Mouse (Mus musculus) stomach, postnatal 0 days (tissue): Measurements from ENCODE around the gene Zswim3.

Experiments
- CTCF ChIP-seq: IDR thresholded peaks from 2 replicates; pipeline ENCODE4 v1.5.1; 2016; ENCODE audit warnings: antibody characterized with exemption, low read depth, mild to moderate bottlenecking, moderate library complexity
- EP300 ChIP-seq: optimal IDR thresholded peaks from 2 replicates; pipeline ENCODE3; 2016; ENCODE audit warnings: antibody characterized with exemption

DNA sequence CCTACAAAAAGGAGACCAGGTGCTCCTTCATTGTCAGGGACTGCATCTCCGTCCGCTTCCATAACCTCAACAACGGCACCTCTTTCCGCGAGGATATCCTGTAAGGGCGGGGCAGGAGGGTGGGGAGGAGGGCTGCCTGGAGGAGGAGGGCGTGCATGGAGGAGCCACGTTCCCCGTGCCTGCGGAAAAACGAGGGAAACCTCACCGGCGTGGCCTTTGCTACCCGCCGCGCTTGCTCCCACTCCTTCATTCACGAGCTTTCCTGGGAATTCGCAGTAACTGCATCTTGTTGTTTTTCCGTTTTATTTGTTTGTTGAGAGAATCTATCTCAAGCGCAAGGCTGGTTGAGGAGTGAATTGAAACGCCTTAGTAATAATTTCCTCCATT is 427 bp downstream of the Zswim3 start:
- TF ChIP-seq EP300 (no peak), CTCF (no peak)
